Mouse (Mus musculus) lung, embryonic 14.5 days (tissue): ENCODE measurements around the gene Prim1. TPM values are rescaled to one million over a fixed set of nuclear protein-coding genes. Genes with fewer than 3 reads are reported as not detected.
A peak's percentile ranks its signal among the peaks of the same experiment; 100 is the strongest.

Experiments
- ATAC-seq: fragments of 200-750 bp; cut with Nextera tagmentation; 2 replicates; pipeline ENCODE4 v1.8.0; 2017; ENCODE audit warnings: mild to moderate bottlenecking, moderate TSS enrichment, moderate library complexity; ENCODE audit not compliant: insufficient read depth
- DNase-seq: peaks from one replicate; pipeline ENCODE4 v3.0.0-alpha.2; 2015
- H3K27ac ChIP-seq: fragments of 300-500 bp; sonication (generic); 2 replicates; pipeline ENCODE4 v1.5.1; 2014; ENCODE audit warnings: low read depth, mild to moderate bottlenecking, moderate library complexity
- H3K27me3 ChIP-seq: fragments of 300-500 bp; sonication (generic); 2 replicates; pipeline ENCODE4 v1.6.1; 2014; ENCODE audit warnings: low read length, control low read depth; ENCODE audit not compliant: insufficient read depth
- H3K36me3 ChIP-seq: fragments of 300-500 bp; sonication (generic); 2 replicates; pipeline ENCODE4 v1.6.1; 2014; ENCODE audit warnings: control low read depth; ENCODE audit not compliant: insufficient read depth
- H3K4me1 ChIP-seq: fragments of 300-500 bp; sonication (generic); 2 replicates; pipeline ENCODE4 v1.6.1; 2014; ENCODE audit warnings: antibody characterized with exemption, control low read depth; ENCODE audit not compliant: insufficient read depth
- H3K4me2 ChIP-seq: fragments of 300-500 bp; sonication (generic); 2 replicates; pipeline ENCODE4 v1.6.1; 2014; ENCODE audit warnings: mild to moderate bottlenecking
- H3K4me3 ChIP-seq: fragments of 300-500 bp; sonication (generic); 2 replicates; pipeline ENCODE4 v1.5.1; 2014; ENCODE audit warnings: low read depth, low read length
- H3K9ac ChIP-seq: fragments of 300-500 bp; sonication (generic); 2 replicates; pipeline ENCODE4 v1.6.1; 2014
- H3K9me3 ChIP-seq: fragments of 300-500 bp; sonication (generic); 2 replicates; pipeline ENCODE4 v1.6.1; 2016; ENCODE audit warnings: low read depth, low read length, control low read depth
- CTCF ChIP-seq: IDR thresholded peaks from 2 replicates; pipeline ENCODE4 v1.5.1; 2016; ENCODE audit warnings: antibody characterized with exemption, low read depth
- WGBS: fragments of 180-500 bp; shearing (Covaris S2); extraction: QIAGEN DNeasy Blood & Tissue Kit; methylation state at CpG from one replicate; pipeline ENCODE4 v1.1.7; 2014; 5-methylcytosine and 5-hydroxymethylcytosine counted together
- polyA plus RNA-seq: library from polyadenylated mRNA; unstranded; fragments of >200 nt; fragmentation: Nextera tagmentation; extraction: Ambion mirVana; gene quantifications from 2 replicates; pipeline ENCODE4 v1.2.1, GENCODE M21; 2014

Prim1 gene
- polyA plus RNA-seq, 1 experiment from 2014 or later, result 95.7 TPM

GRCm38 (mm10) chr10:127984650-127985049, 30.3 kb upstream of the Prim1 start:
- no peak for TF ChIP-seq CTCF
- 72% methylated on average over 5 of the region's 5 CpGs for WGBS

GRCm38 (mm10) chr10:127985601-127986000, 29.4 kb upstream of the Prim1 start:
- Histone ChIP-seq H3K9me3 (no peaks in the 10 kb centered on the region), H3K4me3 (no peak overlapping the region), H3K27me3 (no peaks in the 10 kb centered on the region), H3K4me2 (no peak overlapping the region), H3K27ac (no peak overlapping the region), H3K4me1 (no peaks in the 10 kb centered on the region), H3K36me3 (no peaks in the 10 kb centered on the region), H3K9ac (no peak overlapping the region)
- ATAC-seq (no peak), DNase-seq (no peak)
- WGBS, result 78% methylated on average over 8 of the region's 8 CpGs
- no peak for TF ChIP-seq CTCF

More at GRCm38 (mm10) chr10:127984650-127985049, 30.3 kb upstream of the Prim1 start:
- ATAC-seq (no peak), DNase-seq (no peak)
- H3K9me3 ChIP-seq, result no peaks in the 10 kb centered on the region
- no peaks in the 10 kb centered on the region for H3K4me1 ChIP-seq
- H3K27ac ChIP-seq, result no peak overlapping the region
- no peaks in the 10 kb centered on the region for H3K27me3 ChIP-seq
- H3K4me3 ChIP-seq, result no peak overlapping the region
- H3K4me2 ChIP-seq, result no peak overlapping the region
- no peaks in the 10 kb centered on the region for H3K36me3 ChIP-seq
- no peak overlapping the region for H3K9ac ChIP-seq

GRCm38 (mm10) chr10:127996690-127997089, 18.3 kb upstream of the Prim1 start:
- Histone ChIP-seq H3K9me3 (no peaks in the 10 kb centered on the region), H3K27ac (no peak overlapping the region), H3K9ac (no peak overlapping the region), H3K4me2 (no peak overlapping the region), H3K4me3 (no peak overlapping the region), H3K27me3 (no peaks in the 10 kb centered on the region), H3K36me3 (no peaks in the 10 kb centered on the region), H3K4me1 (no peaks in the 10 kb centered on the region)
- no peak for TF ChIP-seq CTCF
- DNase-seq, result no peak
- WGBS, result 78% methylated on average over 3 of the region's 3 CpGs
- no peak for ATAC-seq

GRCm38 (mm10) chr10:127998260-127998659, 16.7 kb upstream of the Prim1 start:
- no peak overlapping the region for H3K4me3 ChIP-seq
- no peak for ATAC-seq

GRCm38 (mm10) chr10:128003281-128003801, 11.6 kb upstream of the Prim1 start:
- no peak for TF ChIP-seq CTCF
- no peaks in the 10 kb centered on the region for H3K36me3 ChIP-seq
- H3K9me3 ChIP-seq, result no peaks in the 10 kb centered on the region
- no peaks in the 10 kb centered on the region for H3K27me3 ChIP-seq
- no peak overlapping the region for H3K27ac ChIP-seq
- no peak overlapping the region for H3K4me2 ChIP-seq
- 41% methylated on average over 3 of the region's 3 CpGs for WGBS
- ATAC-seq (no peak), DNase-seq (no peak)
- H3K4me3 ChIP-seq, result no peak overlapping the region
- H3K4me1 ChIP-seq, result no peaks in the 10 kb centered on the region
- no peak overlapping the region for H3K9ac ChIP-seq

More at GRCm38 (mm10) chr10:127998260-127998659, 16.7 kb upstream of the Prim1 start:
- Histone ChIP-seq H3K36me3 (no peaks in the 10 kb centered on the region), H3K4me2 (no peak overlapping the region), H3K4me1 (no peaks in the 10 kb centered on the region), H3K9me3 (no peaks in the 10 kb centered on the region), H3K27me3 (no peaks in the 10 kb centered on the region), H3K9ac (no peak overlapping the region), H3K27ac (no peak overlapping the region)
- DNase-seq, result no peak
- WGBS, result 97% methylated on average over 1 of the region's 1 CpGs
- TF ChIP-seq CTCF, result peak; percentile 40

GRCm38 (mm10) chr10:128004918-128005317, 10.1 kb upstream of the Prim1 start:
- Histone ChIP-seq H3K9ac (no peak overlapping the region), H3K36me3 (no peaks in the 10 kb centered on the region), H3K4me1 (no peaks in the 10 kb centered on the region), H3K27ac (no peak overlapping the region), H3K27me3 (no peaks in the 10 kb centered on the region), H3K4me2 (no peak overlapping the region), H3K9me3 (no peaks in the 10 kb centered on the region), H3K4me3 (no peak overlapping the region)
- ATAC-seq, result no peak
- no peak for TF ChIP-seq CTCF
- no peak for DNase-seq
- 62% methylated on average over 10 of the region's 10 CpGs for WGBS

GRCm38 (mm10) chr10:128005479-128005878, 9.5 kb upstream of the Prim1 start:
- no peaks in the 10 kb centered on the region for H3K27me3 ChIP-seq
- no peaks in the 10 kb centered on the region for H3K4me1 ChIP-seq
- no peak overlapping the region for H3K27ac ChIP-seq
- ATAC-seq (no peak), DNase-seq (no peak)
- H3K9ac ChIP-seq, result no peak overlapping the region
- no peak for TF ChIP-seq CTCF
- H3K4me2 ChIP-seq, result no peak overlapping the region
- no peaks in the 10 kb centered on the region for H3K36me3 ChIP-seq
- H3K4me3 ChIP-seq, result no peak overlapping the region
- WGBS, result 72% methylated on average over 8 of the region's 8 CpGs
- H3K9me3 ChIP-seq, result no peaks in the 10 kb centered on the region

- Histone ChIP-seq H3K27me3 (no peaks in the 10 kb centered on the region), H3K27ac (no peak within 1 kb of the TSS), H3K36me3 (no peaks in the 10 kb centered on the region), H3K9me3 (no peaks in the 10 kb centered on the region), H3K4me3 (no peak within 1 kb of the TSS), H3K9ac (no peak within 1 kb of the TSS), H3K4me1 (no peaks in the 10 kb centered on the region), H3K4me2 (no peak within 1 kb of the TSS)
- no peak for TF ChIP-seq CTCF
- no peak for DNase-seq
- WGBS, result 83% methylated on average over 1 of the region's 1 CpGs
- no peak for ATAC-seq
These were observed 7.5 kb upstream of the Prim1 start, which contains the start of gene Hsd17b6 for GRCm38 (mm10) chr10:128007446-128007845. TSS of gene Hsd17b6 (minus strand) at chr10:128007611.
